Mouse (Mus musculus) liver, adult 2 months (tissue): ENCODE results near the gene Vps35. TPM values are rescaled to one million over a fixed set of nuclear protein-coding genes. Genes with fewer than 3 reads are reported as not detected.

Experiments
- DNase-seq: peaks from one replicate; pipeline ENCODE4 v3.0.0-alpha.2; 2011; ENCODE audit warnings: low read depth, low spot score; ENCODE audit errors: extremely low read depth
- H3K27ac ChIP-seq: fragments of 200-500 bp; replicated peaks from 2 replicates; pipeline ENCODE4 v1.5.1; 2012; ENCODE audit warnings: low read depth, mild to moderate bottlenecking, control low read depth, inconsistent platforms, low read length; ENCODE audit not compliant: insufficient read depth
- H3K27me3 ChIP-seq: fragments of 200-500 bp; 2 replicates; pipeline ENCODE4 v1.6.1; 2012; ENCODE audit warnings: mild to moderate bottlenecking, moderate library complexity, low read length, inconsistent platforms; ENCODE audit not compliant: control insufficient read depth, insufficient read depth
- H3K36me3 ChIP-seq: fragments of 200-500 bp; 2 replicates; pipeline ENCODE4 v1.6.1; 2012; ENCODE audit warnings: low read length, inconsistent platforms; ENCODE audit not compliant: control insufficient read depth, insufficient read depth
- H3K4me1 ChIP-seq: fragments of 200-500 bp; 2 replicates; pipeline ENCODE4 v1.6.1; 2011; ENCODE audit warnings: low read length; ENCODE audit not compliant: control insufficient read depth, insufficient read depth
- H3K4me3 ChIP-seq: fragments of 200-500 bp; 2 replicates; pipeline ENCODE4 v1.5.1; 2011; ENCODE audit warnings: low read depth, mild to moderate bottlenecking, control low read depth, low read length, moderate library complexity; ENCODE audit not compliant: insufficient read depth
- H3K79me2 ChIP-seq: fragments of 200-500 bp; 2 replicates; pipeline ENCODE4 v1.6.1; 2012; ENCODE audit warnings: inconsistent platforms, mild to moderate bottlenecking, low read length, moderate library complexity; ENCODE audit not compliant: control insufficient read depth, insufficient read depth
- H3K9ac ChIP-seq: fragments of 200-500 bp; 2 replicates; pipeline ENCODE4 v1.6.1; 2012; ENCODE audit warnings: low read depth, mild to moderate bottlenecking, control low read depth, inconsistent platforms, low read length
- CTCF ChIP-seq: fragments of 200-500 bp; IDR thresholded peaks from 2 replicates; pipeline ENCODE4 v1.5.1; 2011; ENCODE audit warnings: low read depth, low read length, control low read depth
- POLR2A ChIP-seq: fragments of 200-500 bp; IDR thresholded peaks from 2 replicates; pipeline ENCODE4 v1.6.1; 2011; ENCODE audit warnings: low read length, control low read depth; ENCODE audit not compliant: insufficient read depth; ENCODE audit errors: extremely low read depth
- WGBS: fragments of 180-500 bp; shearing (Covaris S2); methylation state at CpG from one replicate; pipeline ENCODE4 v1.1.7; 2018; 5-methylcytosine and 5-hydroxymethylcytosine counted together
- polyA plus RNA-seq: library from polyadenylated mRNA; depleted of rRNA; stranded (reverse); fragments of >200 nt; gene quantifications from 2 replicates; pipeline ENCODE4 v1.2.3, GENCODE M21; 2012; rRNA removed
- total RNA-seq: library from RNA; depleted of rRNA; stranded (reverse); fragments of >200 nt; gene quantifications from 2 replicates; pipeline ENCODE4 v1.2.3, GENCODE M21; 2014; rRNA removed

The Vps35 gene
- total and polyA plus RNA-seq, 2 experiments = 9.3 to 88.0 TPM

DNA sequence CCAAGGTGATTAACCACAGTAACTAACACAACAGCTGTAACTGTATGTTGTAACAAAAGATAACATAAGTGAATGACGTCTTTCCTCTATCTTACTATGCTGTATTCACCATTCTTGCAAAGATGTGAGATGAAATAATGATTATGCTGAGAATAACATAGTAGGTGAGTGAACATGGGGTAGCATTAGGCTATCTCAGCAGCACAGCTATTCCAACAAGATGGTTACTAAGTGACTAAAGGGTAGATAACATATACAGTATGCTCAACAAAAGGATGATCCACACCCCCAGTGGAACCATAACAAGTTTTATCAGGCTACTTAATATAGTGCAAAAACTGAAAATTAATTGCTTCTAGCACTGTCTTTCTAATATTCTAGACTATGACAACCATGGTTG, 12.8 kb downstream of the Vps35 start:
- Histone ChIP-seq H3K79me2 (peaks cover 2% of the 10 kb centered on the region; the same call in 1 of the 2 replicates), H3K4me3 (no peak overlapping the region), H3K4me1 (no peaks in the 10 kb centered on the region), H3K36me3 (peaks cover 51% of the 10 kb centered on the region), H3K27me3 (no peaks in the 10 kb centered on the region), H3K27ac (no peak overlapping the region), H3K9ac (no peak overlapping the region)
- TF ChIP-seq POLR2A = no peak
- WGBS = 98% methylated on average over 1 of the region's 1 CpGs
- no peak for DNase-seq

DNA sequence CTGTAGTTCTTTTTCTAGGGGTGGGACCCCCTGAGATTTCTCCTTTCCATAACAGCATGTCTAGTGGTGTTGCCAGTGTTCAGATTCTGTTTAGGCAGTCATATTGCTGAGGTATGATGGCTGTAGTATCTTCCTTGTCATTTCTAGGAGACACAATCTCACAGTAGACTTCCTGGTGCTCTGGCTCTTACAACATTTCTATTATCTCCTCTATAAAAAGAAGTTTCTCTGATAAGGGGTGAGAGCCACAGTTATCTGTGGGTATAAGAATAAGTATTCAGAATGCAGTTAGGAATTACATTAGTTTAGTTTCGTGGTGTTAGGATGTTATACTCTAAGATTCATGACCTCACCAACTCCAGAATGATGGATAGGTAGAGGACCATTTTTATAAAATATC, 72.3 kb downstream of the Vps35 start:
- 58% methylated on average over 1 of the region's 1 CpGs for WGBS
- no peaks in the 10 kb centered on the region for H3K4me1 ChIP-seq
- TF ChIP-seq POLR2A = no peak
- no peak for TF ChIP-seq CTCF
- H3K27me3 ChIP-seq = no peaks in the 10 kb centered on the region
- DNase-seq = no peak
- H3K79me2 ChIP-seq = no peaks in the 10 kb centered on the region
- H3K27ac ChIP-seq = no peak overlapping the region
- no peak overlapping the region for H3K9ac ChIP-seq
- H3K36me3 ChIP-seq = no peaks in the 10 kb centered on the region
- no peak overlapping the region for H3K4me3 ChIP-seq

GRCm38 (mm10) chr8:85225688-85226087, 73.9 kb downstream of the Vps35 start, which contains the start of gene Olfr371:
Gene Olfr371 (plus strand): TSS chr8:85225988.
- no peak for DNase-seq

DNA sequence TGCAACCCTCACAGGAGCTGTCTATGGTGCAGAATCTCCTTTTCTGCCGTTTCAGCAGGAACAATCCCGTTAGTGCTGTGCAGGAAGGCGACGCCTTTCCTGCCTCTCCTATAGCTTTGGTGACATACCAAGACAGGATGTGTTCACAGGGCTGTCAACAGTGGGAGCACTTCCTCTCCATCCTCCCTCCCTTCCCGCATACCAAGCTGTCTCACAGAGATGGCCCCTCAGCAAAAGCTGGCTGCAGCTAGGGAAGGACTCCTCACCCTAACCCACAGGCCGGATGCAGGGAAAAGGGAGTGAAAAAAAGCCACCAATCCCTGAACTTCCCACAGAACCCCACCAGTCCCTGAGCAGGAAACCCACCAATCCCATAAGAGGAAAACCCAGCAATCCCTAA, 78.6 kb downstream of the Vps35 start:
- TF ChIP-seq POLR2A (no peak), CTCF (no peak)
- 50% methylated on average over 6 of the region's 6 CpGs for WGBS
- Histone ChIP-seq H3K27ac (peak overlapping the region; percentile 61), H3K4me3 (no peak overlapping the region), H3K79me2 (no peaks in the 10 kb centered on the region), H3K27me3 (no peaks in the 10 kb centered on the region), H3K4me1 (no peaks in the 10 kb centered on the region), H3K9ac (no peak overlapping the region), H3K36me3 (no peaks in the 10 kb centered on the region)
- DNase-seq = peak; percentile 10

More at GRCm38 (mm10) chr8:85225688-85226087, 73.9 kb downstream of the Vps35 start, which contains the start of gene Olfr371:
- TF ChIP-seq CTCF = no peak
- TF ChIP-seq POLR2A = no peak
- H3K9ac ChIP-seq = no peak within 1 kb of the TSS
- H3K27me3 ChIP-seq = no peaks in the 10 kb centered on the region
- no peaks in the 10 kb centered on the region for H3K79me2 ChIP-seq
- H3K4me1 ChIP-seq = no peaks in the 10 kb centered on the region
- WGBS = 27% methylated on average over 1 of the region's 1 CpGs
- no peak within 1 kb of the TSS for H3K4me3 ChIP-seq
- H3K36me3 ChIP-seq = no peaks in the 10 kb centered on the region
- no peak within 1 kb of the TSS for H3K27ac ChIP-seq

DNA sequence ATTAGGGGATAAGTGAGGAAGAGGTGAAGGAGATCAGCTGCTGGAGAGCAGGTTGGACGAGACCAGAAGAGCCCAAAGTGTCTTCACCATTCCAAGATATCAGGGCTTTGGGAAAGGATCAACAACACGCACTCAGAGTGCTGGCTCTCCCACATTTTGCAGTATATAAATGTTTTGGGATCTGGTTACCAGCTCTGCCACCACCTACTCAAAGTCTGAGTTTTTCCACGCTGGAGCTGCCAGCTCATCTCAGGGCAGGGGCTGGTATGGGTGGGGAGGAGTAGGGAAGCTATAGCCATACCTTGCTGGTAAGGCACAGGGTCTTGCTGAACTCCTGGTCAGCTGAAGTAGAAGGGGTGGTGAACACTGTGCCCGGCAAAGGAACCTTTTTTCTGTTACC, 79.4 kb downstream of the Vps35 start:
- Histone ChIP-seq H3K27ac (peak overlapping the region; percentile 56; the same call in 1 of the 2 replicates), H3K79me2 (no peaks in the 10 kb centered on the region), H3K27me3 (no peaks in the 10 kb centered on the region), H3K4me1 (no peaks in the 10 kb centered on the region), H3K4me3 (no peak overlapping the region), H3K36me3 (no peaks in the 10 kb centered on the region), H3K9ac (no peak overlapping the region)
- WGBS = 63% methylated on average over 4 of the region's 4 CpGs
- no peak for DNase-seq
- TF ChIP-seq CTCF (no peak), POLR2A (no peak)

Other genes with a start within 250 kb of the Vps35 start
- gene Fbxw9, start 239.7 kb downstream of the Vps35 start, total RNA-seq = 19.9 and 21.9 TPM in 2 replicates
- gene Fbxw9, start 239.7 kb downstream of the Vps35 start, polyA plus RNA-seq = 55.2 and 75.4 TPM in 2 replicates
- not detected in 2 replicates for gene Gm5741, start 231.8 kb downstream of the Vps35 start, total RNA-seq
- gene Gm5741, start 231.8 kb downstream of the Vps35 start, polyA plus RNA-seq = 0.70 TPM in 1 of 2 replicates, not detected in the other
- gene Dhps, start 228.0 kb downstream of the Vps35 start, total RNA-seq = 14.8 and 15.1 TPM in 2 replicates
- gene Dhps, start 228.0 kb downstream of the Vps35 start, polyA plus RNA-seq = 14.4 and 20.6 TPM in 2 replicates
- 26.3 and 33.0 TPM in 2 replicates for gene Wdr83os, start 219.1 kb downstream of the Vps35 start, total RNA-seq
- gene Wdr83os, start 219.1 kb downstream of the Vps35 start, polyA plus RNA-seq = 111 and 126 TPM in 2 replicates
- 12.2 and 15.5 TPM in 2 replicates for gene Wdr83, start 218.5 kb downstream of the Vps35 start, total RNA-seq
- gene Wdr83, start 218.5 kb downstream of the Vps35 start, polyA plus RNA-seq = 22.5 and 26.2 TPM in 2 replicates
- 57.2 and 70.4 TPM in 2 replicates for gene Man2b1, start 216.5 kb downstream of the Vps35 start, total RNA-seq
- 51.5 and 69.5 TPM in 2 replicates for gene Man2b1, start 216.5 kb downstream of the Vps35 start, polyA plus RNA-seq
- 2.7 and 2.8 TPM in 2 replicates for gene Zfp791, start 176.7 kb downstream of the Vps35 start, total RNA-seq
- gene Zfp791, start 176.7 kb downstream of the Vps35 start, polyA plus RNA-seq = 0.38 and 0.49 TPM in 2 replicates
- not detected in 2 replicates for gene Cks1brt, start 147.9 kb downstream of the Vps35 start, total RNA-seq
- not detected in 2 replicates for gene Cks1brt, start 147.9 kb downstream of the Vps35 start, polyA plus RNA-seq
- not detected in 2 replicates for gene Olfr371, start 73.8 kb downstream of the Vps35 start, total RNA-seq
- gene Olfr371, start 73.8 kb downstream of the Vps35 start, polyA plus RNA-seq = not detected in 2 replicates
- 7.5 and 7.6 TPM in 2 replicates for gene Orc6, start 170 bp downstream of the Vps35 start, total RNA-seq
- gene Orc6, start 170 bp downstream of the Vps35 start, polyA plus RNA-seq = 2.4 and 3.2 TPM in 2 replicates
- 0.34 and 0.55 TPM in 2 replicates for gene Mylk3, start 86.5 kb upstream of the Vps35 start, total RNA-seq
- gene Mylk3, start 86.5 kb upstream of the Vps35 start, polyA plus RNA-seq = 0.20 and 0.39 TPM in 2 replicates
- 6.2 and 8.6 TPM in 2 replicates for gene 4921524J17Rik, start 133.0 kb upstream of the Vps35 start, total RNA-seq
- gene 4921524J17Rik, start 133.0 kb upstream of the Vps35 start, polyA plus RNA-seq = 2.9 TPM in 2 replicates
- 345 and 351 TPM in 2 replicates for gene Gpt2, start 192.8 kb upstream of the Vps35 start, total RNA-seq
- 135 and 180 TPM in 2 replicates for gene Gpt2, start 192.8 kb upstream of the Vps35 start, polyA plus RNA-seq